ENCODE assay signal across 9 mouse cellular contexts in the genomic region with DNA sequence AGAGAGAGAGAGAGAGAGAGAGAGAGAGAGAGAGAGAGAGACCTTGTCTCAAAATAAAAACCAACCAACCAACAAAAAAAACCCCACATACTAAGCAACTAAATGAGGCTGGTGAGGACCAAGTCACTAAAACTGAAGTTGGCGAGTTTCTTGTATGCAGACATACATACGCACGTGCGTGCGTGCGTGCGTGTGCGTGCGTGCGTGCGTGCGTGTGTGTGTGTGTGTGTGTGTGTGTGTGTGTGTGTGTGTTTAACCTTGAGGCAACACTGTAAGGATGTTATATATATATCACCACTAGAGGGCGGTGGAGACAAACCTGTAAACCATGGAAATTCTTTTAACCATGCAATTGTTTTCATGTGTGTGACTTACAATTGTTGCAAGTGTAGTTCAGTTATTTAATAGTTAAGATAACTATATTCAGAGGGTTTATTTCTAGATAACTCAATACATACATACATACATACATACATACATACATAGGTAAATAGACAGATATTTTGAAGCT. TPM values are rescaled to one million over a fixed set of nuclear protein-coding genes. Genes with fewer than 3 reads are reported as not detected.
DNase-seq lines count a peak whose midpoint lies in the region; ATAC-seq and TF ChIP-seq lines count a peak whose summit lies in the region.
"Had no signal": no experiment of that assay in that cellular context is flagged by ENCODE, and none has a peak within 500 bp of the region (broad histone marks: within the 10 kb centered on the region; RNA-seq: fewer than 3 reads in every experiment).

No protein-coding gene starts in this region.

- H3K9me3 ChIP-seq in CH12.LX (replicated peaks; ENCODE audit: low read length), result peaks cover 4% of the 10 kb centered on the region
- H3K9me3 ChIP-seq: embryonic facial prominence, embryonic 12.5 days had no signal

- no peak for TF ChIP-seq EP300 in CH12.LX (IDR thresholded peaks at IDR 0.05; ENCODE audit: low read length)

- H3K79me2 ChIP-seq in CH12.LX (replicated peaks; ENCODE audit: control insufficient read depth, extremely low read depth, insufficient read depth, poor library complexity, severe bottlenecking), result no peaks in the 10 kb centered on the region

- H3K4me2 ChIP-seq in CH12.LX (ENCODE audit: insufficient read depth, low read depth, poor library complexity, severe bottlenecking), result no peak overlapping the region
- H3K4me2 ChIP-seq: embryonic facial prominence, embryonic 12.5 days had no signal

- no peak overlapping the region for H3K27ac ChIP-seq in left cerebral cortex, adult 2 months
- no peak overlapping the region for H3K27ac ChIP-seq in CH12.LX (ENCODE audit: insufficient read depth, low read depth)
- H3K27ac ChIP-seq: embryonic facial prominence, embryonic 12.5 days had no signal

- peaks cover 0 to 4% of the 10 kb centered on the region in 2 experiments; a peak in 2 of 4 replicates for H3K4me1 ChIP-seq in CH12.LX (ENCODE audit: control insufficient read depth in 1 of 2, insufficient read depth in 2 of 2)

- ATAC-seq in cerebellum, adult (ENCODE audit: insufficient number of reproducible peaks, low FRiP score, low TSS enrichment), result no peak

- in situ Hi-C loops in CH12.LX (cut with MboI; ENCODE audit: low pct_ligation_motif_present, low pct_unique_long_range_greater_than_20kb, low sequenced_read_pairs), result no loop called here

- no peak overlapping the region for H3K4me3 ChIP-seq in left cerebral cortex, adult 2 months
- no peak overlapping the region for H3K4me3 ChIP-seq in CH12.LX (replicated peaks in 1 of 3; ENCODE audit: low read depth in 2 of 3, low read length in 2 of 3, poor library complexity in 1 of 3)
- H3K4me3 ChIP-seq: embryonic facial prominence, embryonic 12.5 days had no signal

- no peak for TF ChIP-seq POLR2A in CH12.LX (IDR thresholded peaks at IDR 0.05; ENCODE audit: low read depth, low read length)

- TF ChIP-seq RAD21 in CH12.LX (IDR thresholded peaks at IDR 0.05; ENCODE audit: low read depth, low read length), result peak; percentile 37

- H3K27me3 ChIP-seq in CH12.LX (replicated peaks), result no peaks in the 10 kb centered on the region
- H3K27me3 ChIP-seq: embryonic facial prominence, embryonic 12.5 days had no signal

- no peak overlapping the region for H3K9ac ChIP-seq in CH12.LX (ENCODE audit: insufficient read depth, low read depth)
- H3K9ac ChIP-seq: embryonic facial prominence, embryonic 12.5 days had no signal

- peak; percentile 40 for TF ChIP-seq CTCF in left cerebral cortex, adult 2 months (IDR thresholded peaks at IDR 0.05)
- TF ChIP-seq CTCF in CH12.LX (conservative IDR thresholded peaks at IDR 0.05 in 1 of 2, IDR thresholded peaks at IDR 0.05 in 1 of 2; ENCODE audit: low read depth in 2 of 2, low read length in 2 of 2), result peak in 1 of 2 experiments; percentile 53; a peak in 2 of 4 replicates

- dilution Hi-C loops in CH12.LX (cut with MboI; ENCODE audit: extremely low pct_ligation_motif_present, extremely low pct_unique_long_range_greater_than_20kb, low sequenced_read_pairs), result no loop called here

- peak; percentile 14 for DNase-seq in cerebellum, adult 9-10 months
- no peak for DNase-seq in left cerebral cortex, adult 2 months (ENCODE audit: extremely low spot score in 1 of 2, low spot score in 2 of 2)
- no peak for DNase-seq in left cerebral cortex, postnatal 36 days (ENCODE audit: low spot score in 2 of 2)
- peak; percentile 39 for DNase-seq in CH12.LX (ENCODE audit: extremely low read depth)
- peak; percentile 43 for DNase-seq in embryo, embryonic 11 days
- DNase-seq in spleen, postnatal 36 days (ENCODE audit: low spot score in 2 of 2), result no peak
- no peak for DNase-seq in right cerebral cortex, postnatal 25 days

- intact Hi-C loops in left cerebral cortex, adult 2 months (cut with DNase I), result loop anchor here (5.0 kb wide), 1 partner anchor 285 kb away; no protein-coding TSS in a partner anchor
- intact Hi-C loops in left cerebral cortex, postnatal 36 days (cut with DNase I), result no loop called here

- H3K36me3 ChIP-seq in CH12.LX (replicated peaks in 1 of 2; ENCODE audit: control insufficient read depth in 1 of 2, insufficient read depth in 1 of 2, low read length in 1 of 2), result no peaks in the 10 kb centered on the region
- H3K36me3 ChIP-seq: embryonic facial prominence, embryonic 12.5 days had no signal

TF ChIP-seq in CH12.LX, 34 proteins besides CTCF, POLR2A, EP300 and RAD21:
- TF ChIP-seq USF1 (IDR thresholded peaks at IDR 0.05; ENCODE audit: low read depth, low read length), result no peak
- TF ChIP-seq IRF4 (IDR thresholded peaks at IDR 0.05; ENCODE audit: low read depth, low read length), result no peak
- TF ChIP-seq ZC3H11A (IDR thresholded peaks at IDR 0.05; ENCODE audit: low read depth, low read length), result no peak
- no peak for TF ChIP-seq ZNF384 (IDR thresholded peaks at IDR 0.05; ENCODE audit: low read depth, low read length)
- no peak for TF ChIP-seq JUN (IDR thresholded peaks at IDR 0.05; ENCODE audit: insufficient read depth, low read depth, low read length)
- no peak for TF ChIP-seq GABPA (IDR thresholded peaks at IDR 0.05; ENCODE audit: insufficient replicate concordance, low read depth, low read length)
- TF ChIP-seq E2F4 (IDR thresholded peaks at IDR 0.05; ENCODE audit: insufficient replicate concordance, low read depth, low read length), result no peak
- no peak for TF ChIP-seq MAFK (IDR thresholded peaks at IDR 0.05; ENCODE audit: insufficient replicate concordance, low read length)
- TF ChIP-seq NRF1 (IDR thresholded peaks at IDR 0.05; ENCODE audit: low read depth, low read length), result no peak
- no peak for TF ChIP-seq RCOR1 (conservative IDR thresholded peaks at IDR 0.05; ENCODE audit: low read depth, low read length)

RNA-seq across cellular contexts. Expression of gene Cdk1, which starts 14.2 kb away (rescaled TPM):
- total RNA-seq in left cerebral cortex, adult 2 months (2021), result under 1 TPM; 0.36 to 0.40 TPM
- total RNA-seq in left cerebral cortex, postnatal 36 days (2021), result 1 to 10 TPM in 1 of 2 experiments, under 1 TPM in 1; 0.68 to 1.6 TPM
- total RNA-seq in CH12.LX (2012; rRNA removed), result 244 and 294 TPM in 2 replicates
- 768 and 838 TPM in 2 replicates for total RNA-seq in CH12.LX (2014; rRNA removed)
- polyA plus RNA-seq in CH12.LX (2012; ENCODE audit: insufficient read length, low read depth), result 203 and 221 TPM in 2 replicates

RNA-seq across cellular contexts. Expression of gene Ank3, which starts 31.6 kb away (rescaled TPM):
- 100 to 1,000 TPM; 520 to 555 TPM for total RNA-seq in left cerebral cortex, adult 2 months (2021)
- total RNA-seq in left cerebral cortex, postnatal 36 days (2021), result 100 to 1,000 TPM; 498 to 546 TPM
- total RNA-seq in CH12.LX (2012; rRNA removed) (3.9 and 4.7 TPM in 2 replicates), CH12.LX (2014; rRNA removed) (4.5 and 6.2 TPM in 2 replicates)
- polyA plus RNA-seq in CH12.LX (2012; ENCODE audit: insufficient read length, low read depth), result 6.9 and 8.3 TPM in 2 replicates

Comparison
In these comparisons a context has a peak if more than half of its experiments do, and no peak if none do; other contexts are left out.
1. DNase-seq: peak in cerebellum, adult 9-10 months (single experiment), CH12.LX (single experiment) and embryo, embryonic 11 days (single experiment); none in left cerebral cortex, adult 2 months (0 of 2), left cerebral cortex, postnatal 36 days (0 of 2), spleen, postnatal 36 days (0 of 2) and right cerebral cortex, postnatal 25 days (single experiment).
2. RNA of gene Cdk1, which starts 14.2 kb away (total RNA-seq): 244 to 838 TPM in CH12.LX; 0.68 to 1.6 TPM in left cerebral cortex, postnatal 36 days and 0.36 to 0.40 TPM in left cerebral cortex, adult 2 months; every median in the first group is over 10 times any median in the second.
3. RNA of gene Ank3, which starts 31.6 kb away (total RNA-seq): 520 to 555 TPM in left cerebral cortex, adult 2 months and 498 to 546 TPM in left cerebral cortex, postnatal 36 days; 3.9 to 6.2 TPM in CH12.LX; every median in the first group is over 10 times any median in the second.